Mouse (Mus musculus) kidney, adult 11 months (tissue): ENCODE results near the gene Pde6h.

Experiments
- DNase-seq: peaks from one replicate; pipeline ENCODE4 v3.0.0; 2022

The Pde6h gene

GRCm38 (mm10) chr6:136988536-136989060 is 65.0 kb downstream of the Pde6h start:
- DNase-seq, result no peak

- DNase-seq, result no peak
Measured at GRCm38 (mm10) chr6:136989824-136990497, 66.3 kb downstream of the Pde6h start.

GRCm38 (mm10) chr6:136990557-136990956 is 66.9 kb downstream of the Pde6h start:
- DNase-seq, result no peak

GRCm38 (mm10) chr6:136993574-136993973 is 69.9 kb downstream of the Pde6h start:
- no peak for DNase-seq

- no peak for DNase-seq
Measured at GRCm38 (mm10) chr6:136995533-136995932, 71.9 kb downstream of the Pde6h start.

GRCm38 (mm10) chr6:136996336-136996735 is 72.7 kb downstream of the Pde6h start:
- no peak for DNase-seq

GRCm38 (mm10) chr6:136998181-136998580 is 74.5 kb downstream of the Pde6h start:
- DNase-seq, result no peak

- no peak for DNase-seq
Measured at GRCm38 (mm10) chr6:136999009-136999408, 75.4 kb downstream of the Pde6h start.

- no peak for DNase-seq
Measured at GRCm38 (mm10) chr6:136999707-137000446, 76.2 kb downstream of the Pde6h start.

GRCm38 (mm10) chr6:137000706-137001105 is 77.1 kb downstream of the Pde6h start:
- DNase-seq, result no peak

- DNase-seq, result no peak
Measured at GRCm38 (mm10) chr6:137001267-137002168, 77.9 kb downstream of the Pde6h start.

- no peak for DNase-seq
Measured at GRCm38 (mm10) chr6:137002169-137002514, 78.5 kb downstream of the Pde6h start.

GRCm38 (mm10) chr6:137004359-137004758 is 80.7 kb downstream of the Pde6h start:
- DNase-seq, result no peak

GRCm38 (mm10) chr6:137011187-137011586 is 87.6 kb downstream of the Pde6h start:
- no peak for DNase-seq

GRCm38 (mm10) chr6:137014346-137014745 is 90.7 kb downstream of the Pde6h start:
- DNase-seq, result no peak

GRCm38 (mm10) chr6:137017216-137017973 is 93.8 kb downstream of the Pde6h start:
- no peak for DNase-seq
